ENCODE assay signal across 20 mouse cellular contexts in genomic region chr4:55859211-55859761, GRCm38 (mm10).
"Had no signal": no experiment of that assay in that cellular context is flagged by ENCODE, and none has a peak within 500 bp of the region (broad histone marks: within the 10 kb centered on the region; RNA-seq: fewer than 3 reads in every experiment).

No protein-coding gene starts in this region.

- H3K9ac ChIP-seq: liver, embryonic 13.5 days; midbrain, embryonic 13.5 days had no signal

- H3K27ac ChIP-seq: layer of hippocampus, adult 2 months; left cerebral cortex, adult 2 months; liver, embryonic 13.5 days; macrophage; midbrain, embryonic 10.5 days; midbrain, embryonic 13.5 days had no signal

- H3K4me3 ChIP-seq: layer of hippocampus, adult 2 months; left cerebral cortex, adult 2 months; liver, embryonic 13.5 days; megakaryocyte, embryonic 14.5 days; midbrain, embryonic 10.5 days; midbrain, embryonic 13.5 days had no signal

- H3K27me3 ChIP-seq: liver, embryonic 13.5 days; megakaryocyte, embryonic 14.5 days; midbrain, embryonic 13.5 days had no signal

- ATAC-seq: midbrain, embryonic 13.5 days; midbrain, embryonic 16.5 days had no signal

- H3K4me1 ChIP-seq: liver, embryonic 13.5 days; megakaryocyte, embryonic 14.5 days; midbrain, embryonic 10.5 days; midbrain, embryonic 13.5 days had no signal

- H3K9me3 ChIP-seq: liver, embryonic 13.5 days; midbrain, embryonic 10.5 days; midbrain, embryonic 13.5 days had no signal

- DNase-seq: kidney, adult 11 months; kidney, adult 8-10 months; kidney, postnatal 14 days; kidney, postnatal 4 days; layer of hippocampus, adult 9-11 months; layer of hippocampus, postnatal 36 days; liver, embryonic 13.5 days; lung, adult 2 months; lung, postnatal 14 days; right cerebral cortex, postnatal 4 days; thymus, adult 2 months; thymus, postnatal 14 days; thymus, postnatal 4 days had no signal

- H3K4me2 ChIP-seq: liver, embryonic 13.5 days; midbrain, embryonic 13.5 days had no signal

- H3K36me3 ChIP-seq: liver, embryonic 13.5 days; midbrain, embryonic 10.5 days; midbrain, embryonic 13.5 days had no signal
